Mouse (Mus musculus) thymus, postnatal 36 days (tissue): ENCODE results near the gene Tank.

ENCODE experiments used
- DNase-seq, 2 experiments: peaks; one replicate each; pipeline ENCODE4 v3.0.0; 2022; ENCODE audit warnings: mixed read lengths in 2 of 2

Gene Tank

GRCm38 (mm10) chr2:61578433-61578832, at the start of gene Tank:
Tank (plus strand) TSS chr2:61578585.
- DNase-seq, result no peak

GRCm38 (mm10) chr2:61532326-61532725, 46.1 kb upstream of the Tank start:
- no peak for DNase-seq

GRCm38 (mm10) chr2:61533131-61533530, 45.3 kb upstream of the Tank start:
- no peak for DNase-seq

- DNase-seq, result no peak
Observed at GRCm38 (mm10) chr2:61536901-61537300, 41.5 kb upstream of the Tank start.

GRCm38 (mm10) chr2:61539378-61539777, 39.0 kb upstream of the Tank start:
- DNase-seq, result no peak

- DNase-seq, result no peak
Observed at GRCm38 (mm10) chr2:61542426-61542825, 36.0 kb upstream of the Tank start.

- no peak for DNase-seq
Observed at GRCm38 (mm10) chr2:61545666-61546065, 32.7 kb upstream of the Tank start.

- DNase-seq, result no peak
Observed at GRCm38 (mm10) chr2:61548021-61548420, 30.4 kb upstream of the Tank start.

GRCm38 (mm10) chr2:61551680-61552079, 26.7 kb upstream of the Tank start:
- DNase-seq, result no peak

- no peak for DNase-seq
Observed at GRCm38 (mm10) chr2:61555367-61555766, 23.0 kb upstream of the Tank start.

- DNase-seq, result no peak
Observed at GRCm38 (mm10) chr2:61555825-61556224, 22.6 kb upstream of the Tank start.

GRCm38 (mm10) chr2:61556639-61557038, 21.7 kb upstream of the Tank start:
- DNase-seq, result no peak

GRCm38 (mm10) chr2:61557848-61558471, 20.4 kb upstream of the Tank start:
- no peak for DNase-seq

GRCm38 (mm10) chr2:61561058-61561457, 17.3 kb upstream of the Tank start:
- DNase-seq, result no peak

GRCm38 (mm10) chr2:61563202-61563601, 15.2 kb upstream of the Tank start:
- no peak for DNase-seq

- peak in 1 of 2 experiments; percentile 8 for DNase-seq
Observed at GRCm38 (mm10) chr2:61567045-61567783, 11.2 kb upstream of the Tank start.

- no peak for DNase-seq
Observed at GRCm38 (mm10) chr2:61569181-61569580, 9.2 kb upstream of the Tank start.

- DNase-seq, result no peak
Observed at GRCm38 (mm10) chr2:61571343-61571955, 6.9 kb upstream of the Tank start.

GRCm38 (mm10) chr2:61576497-61576896, 1.9 kb upstream of the Tank start:
- DNase-seq, result no peak

GRCm38 (mm10) chr2:61576928-61577695, 1.3 kb upstream of the Tank start:
- no peak for DNase-seq

GRCm38 (mm10) chr2:61577696-61578062, 706 bp upstream of the Tank start:
- DNase-seq, result peak in 1 of 2 experiments; percentile 6

- no peak for DNase-seq
Observed at GRCm38 (mm10) chr2:61579501-61579990, 1.2 kb downstream of the Tank start.

- no peak for DNase-seq
Observed at GRCm38 (mm10) chr2:61580091-61580490, 1.7 kb downstream of the Tank start.
